In genomic region chr19:55276100-55276499, GRCm38 (mm10) we compare ENCODE assay signal across 25 mouse cellular contexts. TPM values are rescaled to one million over a fixed set of nuclear protein-coding genes. Genes with fewer than 3 reads are reported as not detected.
DNase-seq lines count a peak whose midpoint lies in the region; ATAC-seq and TF ChIP-seq lines count a peak whose summit lies in the region.
"Had no signal": no experiment of that assay in that cellular context is flagged by ENCODE, and none has a peak within 500 bp of the region (broad histone marks: within the 10 kb centered on the region; RNA-seq: fewer than 3 reads in every experiment).

No protein-coding gene starts in this region.

- 52% methylated on average over 4 of the region's 4 CpGs for WGBS in liver, embryonic 12.5 days (ENCODE audit: insufficient replicate concordance)
- WGBS in liver, embryonic 15.5 days (ENCODE audit: insufficient replicate concordance), result 47% methylated on average over 4 of the region's 4 CpGs
- 87% methylated on average over 4 of the region's 4 CpGs for WGBS in hindbrain, postnatal 0 days
- 74% methylated on average over 4 of the region's 4 CpGs for WGBS in lung, adult 2 months

- TF ChIP-seq POLR2A in lung, adult 2 months (IDR thresholded peaks at IDR 0.05; ENCODE audit: borderline replicate concordance, extremely low read depth, low read depth, low read length), result no peak

- H3K36me3 ChIP-seq in liver, embryonic 12.5 days, result peaks cover 72% of the 10 kb centered on the region
- H3K36me3 ChIP-seq in liver, embryonic 15.5 days (replicated peaks), result peaks cover 55% of the 10 kb centered on the region
- peaks cover 5% of the 10 kb centered on the region; the same call in 1 of the 2 replicates for H3K36me3 ChIP-seq in hindbrain, postnatal 0 days (ENCODE audit: insufficient read depth, low read length)

- no peak overlapping the region for H3K4me2 ChIP-seq in liver, embryonic 12.5 days
- H3K4me2 ChIP-seq in liver, embryonic 15.5 days, result no peak overlapping the region
- no peak overlapping the region for H3K4me2 ChIP-seq in hindbrain, postnatal 0 days (ENCODE audit: low read depth, low read length)
- H3K4me2 ChIP-seq: forebrain, embryonic 13.5 days; heart, embryonic 12.5 days; heart, embryonic 15.5 days; hindbrain, embryonic 14.5 days had no signal

- no peak overlapping the region for H3K4me3 ChIP-seq in liver, embryonic 12.5 days
- no peak overlapping the region for H3K4me3 ChIP-seq in liver, embryonic 15.5 days (replicated peaks)
- H3K4me3 ChIP-seq in hindbrain, postnatal 0 days (ENCODE audit: low read length), result no peak overlapping the region
- no peak overlapping the region for H3K4me3 ChIP-seq in lung, adult 2 months (replicated peaks; ENCODE audit: extremely low read depth, low read depth, low read length)
- H3K4me3 ChIP-seq: forebrain, embryonic 10.5 days; forebrain, embryonic 13.5 days; heart, embryonic 12.5 days; heart, embryonic 15.5 days had no signal

- H3K27ac ChIP-seq in liver, embryonic 12.5 days, result peak overlapping the region; percentile 3; the same call in 1 of the 2 replicates
- peak overlapping the region; percentile 65 for H3K27ac ChIP-seq in liver, embryonic 15.5 days (replicated peaks)
- H3K27ac ChIP-seq in hindbrain, postnatal 0 days, result no peak overlapping the region
- H3K27ac ChIP-seq: forebrain, embryonic 10.5 days; forebrain, embryonic 13.5 days; heart, embryonic 15.5 days; hindbrain, embryonic 14.5 days had no signal

- DNase-seq in heart, adult 11 months, result peak; percentile 70
- no peak for DNase-seq in heart, postnatal 10 days
- no peak for DNase-seq in hindbrain, postnatal 0 days (ENCODE audit: low spot score)
- no peak for DNase-seq in lung, adult 2 months
- no peak for DNase-seq in layer of hippocampus, adult 9-10 months (ENCODE audit: low spot score)
- DNase-seq: adrenal gland, adult 8-10 months; adrenal gland, postnatal 25 days; cerebellum, adult 11-12 months; cerebellum, adult 8-10 months; cerebellum, postnatal 14 days; gastrocnemius, postnatal 10 days; gastrocnemius, postnatal 36 days; heart, adult 18-20 months; heart, postnatal 14 days; heart, postnatal 4 days had no signal

- intact Hi-C loops in heart, postnatal 10 days (cut with DNase I), result no loop called here

- H3K27me3 ChIP-seq in liver, embryonic 12.5 days (replicated peaks), result no peaks in the 10 kb centered on the region
- H3K27me3 ChIP-seq in liver, embryonic 15.5 days, result no peaks in the 10 kb centered on the region
- no peaks in the 10 kb centered on the region for H3K27me3 ChIP-seq in hindbrain, postnatal 0 days (ENCODE audit: insufficient read depth, low read length)
- H3K27me3 ChIP-seq: forebrain, embryonic 13.5 days; heart, embryonic 12.5 days; heart, embryonic 15.5 days had no signal

- no peak overlapping the region for H3K9ac ChIP-seq in liver, embryonic 12.5 days
- H3K9ac ChIP-seq in liver, embryonic 15.5 days, result no peak overlapping the region
- no peak overlapping the region for H3K9ac ChIP-seq in hindbrain, postnatal 0 days (replicated peaks; ENCODE audit: low read length)
- H3K9ac ChIP-seq: forebrain, embryonic 13.5 days; heart, embryonic 12.5 days; heart, embryonic 15.5 days; hindbrain, embryonic 14.5 days had no signal

- H3K4me1 ChIP-seq in liver, embryonic 12.5 days, result peaks cover 50% of the 10 kb centered on the region
- H3K4me1 ChIP-seq in liver, embryonic 15.5 days (replicated peaks), result peaks cover 52% of the 10 kb centered on the region
- no peaks in the 10 kb centered on the region for H3K4me1 ChIP-seq in hindbrain, postnatal 0 days (ENCODE audit: insufficient read depth, low read length)
- H3K4me1 ChIP-seq in lung, adult 2 months (ENCODE audit: control insufficient read depth, insufficient read depth, low read length), result peaks cover 2% of the 10 kb centered on the region; the same call in 1 of the 2 replicates
- H3K4me1 ChIP-seq: heart, embryonic 15.5 days had no signal

- H3K9me3 ChIP-seq in liver, embryonic 12.5 days (replicated peaks), result no peaks in the 10 kb centered on the region
- H3K9me3 ChIP-seq in liver, embryonic 15.5 days (replicated peaks), result no peaks in the 10 kb centered on the region
- H3K9me3 ChIP-seq in hindbrain, postnatal 0 days (ENCODE audit: low read length), result no peaks in the 10 kb centered on the region
- H3K9me3 ChIP-seq: forebrain, embryonic 10.5 days; forebrain, embryonic 13.5 days; heart, embryonic 12.5 days; heart, embryonic 15.5 days had no signal

- ATAC-seq in liver, embryonic 12.5 days, result no peak
- no peak for ATAC-seq in liver, embryonic 15.5 days (ENCODE audit: insufficient read depth)
- no peak for ATAC-seq in hindbrain, postnatal 0 days
- ATAC-seq: forebrain, embryonic 13.5 days; forebrain, embryonic 16.5 days had no signal

- no peak for TF ChIP-seq CTCF in hindbrain, postnatal 0 days (IDR thresholded peaks at IDR 0.05; ENCODE audit: low read depth)
- TF ChIP-seq CTCF in lung, adult 2 months (IDR thresholded peaks at IDR 0.05; ENCODE audit: insufficient read depth, low read length), result no peak

RNA-seq across cellular contexts. Expression of gene Acsl5, which starts 24.4 kb away (rescaled TPM):
- 10 to 100 TPM; 17.0 to 18.9 TPM for total RNA-seq in heart, postnatal 10 days (2021)
- polyA plus RNA-seq in liver, embryonic 12.5 days (2016; fragmentation: Nextera tagmentation; extraction: Ambion mirVana), result 110 and 115 TPM in 2 replicates
- polyA plus RNA-seq in liver, embryonic 15.5 days (2015; fragmentation: Nextera tagmentation; extraction: Ambion mirVana), result 154 and 157 TPM in 2 replicates
- total RNA-seq in hindbrain, postnatal 0 days (2014; rRNA removed), result 12.3 and 13.2 TPM in 2 replicates
- 15.6 and 19.1 TPM in 2 replicates for polyA plus RNA-seq in hindbrain, postnatal 0 days (2015; fragmentation: Nextera tagmentation; extraction: Ambion mirVana)
- 34.4 and 53.2 TPM in 2 replicates for polyA plus RNA-seq in lung, adult 2 months (2012; rRNA removed)

RNA-seq across cellular contexts. Expression of gene Gucy2g, which starts 35.1 kb away (rescaled TPM):
- total RNA-seq in heart, postnatal 10 days (2021), result under 1 TPM in 1 of 2 experiments, not detected in 1; 0.07 TPM
- 0.04 TPM in 1 of 2 replicates, not detected in the other for polyA plus RNA-seq in liver, embryonic 12.5 days (2016; fragmentation: Nextera tagmentation; extraction: Ambion mirVana)
- not detected in 2 replicates for polyA plus RNA-seq in liver, embryonic 15.5 days (2015; fragmentation: Nextera tagmentation; extraction: Ambion mirVana)
- not detected in 2 replicates for total RNA-seq in hindbrain, postnatal 0 days (2014; rRNA removed)
- 0.09 and 0.10 TPM in 2 replicates for polyA plus RNA-seq in hindbrain, postnatal 0 days (2015; fragmentation: Nextera tagmentation; extraction: Ambion mirVana)
- 0.32 TPM in 2 replicates for polyA plus RNA-seq in lung, adult 2 months (2012; rRNA removed)
- total RNA-seq: adrenal gland, adult 8-10 months; adrenal gland, postnatal 25 days; heart, postnatal 4 days had no signal
- polyA plus RNA-seq: embryonic facial prominence, embryonic 11.5 days; forebrain, embryonic 10.5 days; forebrain, embryonic 13.5 days; forebrain, embryonic 16.5 days; heart, embryonic 15.5 days; hindbrain, embryonic 11.5 days had no signal

RNA-seq across cellular contexts. Expression of gene Zdhhc6, which starts 39.7 kb away (rescaled TPM):
- total RNA-seq in heart, postnatal 10 days (2021), result 10 to 100 TPM; 23.9 to 24.6 TPM
- polyA plus RNA-seq in liver, embryonic 12.5 days (2016; fragmentation: Nextera tagmentation; extraction: Ambion mirVana), result 81.9 and 83.4 TPM in 2 replicates
- polyA plus RNA-seq in liver, embryonic 15.5 days (2015; fragmentation: Nextera tagmentation; extraction: Ambion mirVana), result 49.0 and 51.4 TPM in 2 replicates
- 31.6 and 38.3 TPM in 2 replicates for total RNA-seq in hindbrain, postnatal 0 days (2014; rRNA removed)
- 56.8 and 58.5 TPM in 2 replicates for polyA plus RNA-seq in hindbrain, postnatal 0 days (2015; fragmentation: Nextera tagmentation; extraction: Ambion mirVana)
- 6.8 and 10.8 TPM in 2 replicates for polyA plus RNA-seq in lung, adult 2 months (2012; rRNA removed)

RNA-seq across cellular contexts. Expression of gene Vti1a, which starts 40.0 kb away (rescaled TPM):
- 10 to 100 TPM; 20.3 to 21.5 TPM for total RNA-seq in heart, postnatal 10 days (2021)
- 23.9 and 24.5 TPM in 2 replicates for polyA plus RNA-seq in liver, embryonic 12.5 days (2016; fragmentation: Nextera tagmentation; extraction: Ambion mirVana)
- polyA plus RNA-seq in liver, embryonic 15.5 days (2015; fragmentation: Nextera tagmentation; extraction: Ambion mirVana), result 13.6 and 13.7 TPM in 2 replicates
- total RNA-seq in hindbrain, postnatal 0 days (2014; rRNA removed), result 37.6 and 43.1 TPM in 2 replicates
- 25.7 and 28.2 TPM in 2 replicates for polyA plus RNA-seq in hindbrain, postnatal 0 days (2015; fragmentation: Nextera tagmentation; extraction: Ambion mirVana)
- polyA plus RNA-seq in lung, adult 2 months (2012; rRNA removed), result 10.3 and 11.5 TPM in 2 replicates
